Comparison of ENCODE assay signal across 8 mouse cellular contexts in genomic region chr15:89122649-89123366, GRCm38 (mm10). TPM values are rescaled to one million over a fixed set of nuclear protein-coding genes. Genes with fewer than 3 reads are reported as not detected.
DNase-seq lines count a peak whose midpoint lies in the region; ATAC-seq and TF ChIP-seq lines count a peak whose summit lies in the region.

Gene Tubgcp6 (minus strand): TSS chr15:89123112.

- no peak for TF ChIP-seq CTCF in layer of hippocampus, adult 2 months (conservative IDR thresholded peaks at IDR 0.05)
- no peak for TF ChIP-seq CTCF in lung, embryonic 14.5 days (IDR thresholded peaks at IDR 0.05; ENCODE audit: low read depth)
- TF ChIP-seq CTCF in olfactory bulb, adult 2 months (IDR thresholded peaks at IDR 0.05; ENCODE audit: insufficient read depth, low read depth, low read length): no peak
- no peak for TF ChIP-seq CTCF in thymus, adult 2 months (IDR thresholded peaks at IDR 0.05; ENCODE audit: borderline replicate concordance, control insufficient read depth, extremely low read depth, insufficient read depth, low read length, poor library complexity)

- H3K27ac ChIP-seq in ES-E14 (ENCODE audit: insufficient read depth, low read depth, low read length, poor library complexity, severe bottlenecking): peak within 1 kb of the TSS; percentile 18; the same call in 1 of the 2 replicates
- peak within 1 kb of the TSS; percentile 93 for H3K27ac ChIP-seq in forebrain, embryonic 16.5 days (ENCODE audit: low read length)
- peak within 1 kb of the TSS; percentile 90 for H3K27ac ChIP-seq in layer of hippocampus, adult 2 months
- peak within 1 kb of the TSS; percentile 63 for H3K27ac ChIP-seq in lung, embryonic 14.5 days (ENCODE audit: low read depth)
- peak within 1 kb of the TSS; percentile 47 for H3K27ac ChIP-seq in olfactory bulb, adult 2 months (ENCODE audit: insufficient read depth, low read depth, low read length)
- no peak within 1 kb of the TSS for H3K27ac ChIP-seq in thymus, adult 2 months (ENCODE audit: control insufficient read depth, insufficient read depth, low read length)

- peak within 1 kb of the TSS; percentile 69 to 93 for H3K4me3 ChIP-seq in ES-E14 (ENCODE audit: insufficient read depth in 1 of 2, low read depth in 1 of 2, low read length in 2 of 2, poor library complexity in 1 of 2, severe bottlenecking in 1 of 2)
- H3K4me3 ChIP-seq in forebrain, embryonic 16.5 days (replicated peaks; ENCODE audit: low read length): peak within 1 kb of the TSS; percentile 80
- H3K4me3 ChIP-seq in layer of hippocampus, adult 2 months: peak within 1 kb of the TSS; percentile 64
- peak within 1 kb of the TSS; percentile 85 for H3K4me3 ChIP-seq in lung, embryonic 14.5 days (ENCODE audit: low read depth, low read length)
- peak within 1 kb of the TSS; percentile 81 for H3K4me3 ChIP-seq in olfactory bulb, adult 2 months (ENCODE audit: insufficient read depth, low read depth, low read length)
- peak within 1 kb of the TSS; percentile 76 for H3K4me3 ChIP-seq in thymus, adult 2 months (ENCODE audit: control insufficient read depth, insufficient read depth, low read length)

- intact Hi-C loops in heart, postnatal 36 days (cut with DNase I): loop anchor here (2.0 to 5.0 kb wide), 2 partner anchors 88 to 234 kb away; partner anchors contain the start of genes Lmf2, Ncaph2 and Ppp6r2

- peak; percentile 74; the same call in 1 of the 2 replicates for TF ChIP-seq POLR2A in olfactory bulb, adult 2 months (IDR thresholded peaks at IDR 0.05; ENCODE audit: insufficient read depth, low read depth, low read length)
- TF ChIP-seq POLR2A in thymus, adult 2 months (IDR thresholded peaks at IDR 0.05; ENCODE audit: control insufficient read depth, extremely low read depth, insufficient read depth, low read length, poor library complexity): no peak

- H3K4me2 ChIP-seq in forebrain, embryonic 16.5 days (ENCODE audit: low read length): peak within 1 kb of the TSS; percentile 99
- peak within 1 kb of the TSS; percentile 82 for H3K4me2 ChIP-seq in lung, embryonic 14.5 days

- peak; percentile 95 for DNase-seq in ES-E14 (ENCODE audit: low read depth, low spot score)
- DNase-seq in cerebellum, adult 11-12 months: peak; percentile 95
- DNase-seq in heart, postnatal 36 days: peak; percentile 96 to 97
- DNase-seq in layer of hippocampus, adult 2 months (ENCODE audit: low spot score in 2 of 2): peak; percentile 95 to 96
- DNase-seq in lung, embryonic 14.5 days: peak; percentile 99
- peak; percentile 94 for DNase-seq in thymus, adult 2 months

- in situ Hi-C loops in ES-E14 (cut with MboI; ENCODE audit: low sequenced_read_pairs in 2 of 2, unreplicated experiment in 2 of 2): no loop called here

- peak within 1 kb of the TSS; percentile 96 for H3K9ac ChIP-seq in ES-E14 (ENCODE audit: insufficient read depth, low read depth, low read length, poor library complexity, severe bottlenecking)
- H3K9ac ChIP-seq in forebrain, embryonic 16.5 days (replicated peaks; ENCODE audit: low read depth, low read length): peak within 1 kb of the TSS; percentile 75
- H3K9ac ChIP-seq in lung, embryonic 14.5 days: peak within 1 kb of the TSS; percentile 72

- H3K36me3 ChIP-seq in ES-E14 (ENCODE audit: control insufficient read depth, insufficient read depth, low read length, poor library complexity, severe bottlenecking): peaks cover 3% of the 10 kb centered on the region; the same call in 1 of the 2 replicates
- no peaks in the 10 kb centered on the region for H3K36me3 ChIP-seq in forebrain, embryonic 16.5 days (ENCODE audit: control insufficient read depth, insufficient read depth)
- peaks cover 30% of the 10 kb centered on the region for H3K36me3 ChIP-seq in lung, embryonic 14.5 days (ENCODE audit: insufficient read depth)
- H3K36me3 ChIP-seq in thymus, adult 2 months (ENCODE audit: control insufficient read depth, insufficient read depth, low read length): no peaks in the 10 kb centered on the region

- peak; percentile 89 for ATAC-seq in forebrain, embryonic 16.5 days
- peak; percentile 87 for ATAC-seq in lung, embryonic 14.5 days (ENCODE audit: insufficient read depth)

- WGBS in forebrain, embryonic 16.5 days: under 1% methylated on average over 47 of the region's 47 CpGs
- under 1% methylated on average over 47 of the region's 47 CpGs for WGBS in lung, embryonic 14.5 days
- WGBS in olfactory bulb, adult 2 months: under 1% methylated on average over 47 of the region's 47 CpGs
- WGBS in thymus, adult 2 months: 1% methylated on average over 47 of the region's 47 CpGs

- H3K4me1 ChIP-seq in ES-E14 (ENCODE audit: control insufficient read depth in 2 of 2, insufficient read depth in 2 of 2, low read length in 2 of 2, poor library complexity in 1 of 2): peaks cover 0 to 8% of the 10 kb centered on the region in 2 experiments; a peak in 1 of 4 replicates
- H3K4me1 ChIP-seq in forebrain, embryonic 16.5 days (replicated peaks; ENCODE audit: control insufficient read depth, insufficient read depth, low read length): peaks cover 47% of the 10 kb centered on the region
- H3K4me1 ChIP-seq in lung, embryonic 14.5 days (ENCODE audit: insufficient read depth): peaks cover 11% of the 10 kb centered on the region; the same call in 1 of the 2 replicates
- H3K4me1 ChIP-seq in olfactory bulb, adult 2 months (ENCODE audit: control insufficient read depth, insufficient read depth, low read length): peaks cover 32% of the 10 kb centered on the region
- peaks cover 26% of the 10 kb centered on the region for H3K4me1 ChIP-seq in thymus, adult 2 months (replicated peaks; ENCODE audit: control insufficient read depth, insufficient read depth, low read length)

- no peaks in the 10 kb centered on the region for H3K27me3 ChIP-seq in forebrain, embryonic 16.5 days (replicated peaks; ENCODE audit: control insufficient read depth, insufficient read depth, low read length)
- no peaks in the 10 kb centered on the region for H3K27me3 ChIP-seq in lung, embryonic 14.5 days (ENCODE audit: insufficient read depth, low read length)
- no peaks in the 10 kb centered on the region for H3K27me3 ChIP-seq in thymus, adult 2 months (ENCODE audit: control insufficient read depth, insufficient read depth, low read length)

- no peaks in the 10 kb centered on the region for H3K9me3 ChIP-seq in ES-E14 (ENCODE audit: control insufficient read depth, insufficient read depth, low read depth, low read length)
- H3K9me3 ChIP-seq in forebrain, embryonic 16.5 days (ENCODE audit: control insufficient read depth, low read length): no peaks in the 10 kb centered on the region
- H3K9me3 ChIP-seq in lung, embryonic 14.5 days (ENCODE audit: low read depth, low read length): no peaks in the 10 kb centered on the region

TF ChIP-seq in ES-E14, 5 proteins besides CTCF, POLR2A, EP300 and RAD21:
- TF ChIP-seq ZC3H11A (IDR thresholded peaks at IDR 0.05; ENCODE audit: borderline replicate concordance, low read depth, low read length): no peak
- TF ChIP-seq CHD2 (IDR thresholded peaks at IDR 0.05; ENCODE audit: low read depth, low read length): no peak
- no peak for TF ChIP-seq MAFK (IDR thresholded peaks at IDR 0.05; ENCODE audit: insufficient read depth, low read depth, low read length)
- TF ChIP-seq HCFC1 (IDR thresholded peaks at IDR 0.05; ENCODE audit: borderline replicate concordance, insufficient read depth, low read length): peak; percentile 83
- no peak for TF ChIP-seq ZNF384 (IDR thresholded peaks at IDR 0.05; ENCODE audit: low read depth, low read length)

RNA-seq across cellular contexts. Expression of gene Tubgcp6, which starts in this region (rescaled TPM):
- 37.3 and 45.0 TPM in 2 replicates for total RNA-seq in ES-E14 (2012; rRNA removed)
- polyA plus RNA-seq in forebrain, embryonic 16.5 days (2015; fragmentation: Nextera tagmentation; extraction: Ambion mirVana): 16.8 and 22.1 TPM in 2 replicates
- 1 to 10 TPM; 8.6 to 8.8 TPM for total RNA-seq in heart, postnatal 36 days (2021)
- total RNA-seq in layer of hippocampus, adult 2 months (2021): 10 to 100 TPM; 31.0 to 31.5 TPM
- polyA plus RNA-seq in lung, embryonic 14.5 days (2014; fragmentation: Nextera tagmentation; extraction: Ambion mirVana): 18.4 and 19.8 TPM in 2 replicates
- polyA plus RNA-seq in olfactory bulb, adult 2 months (2012; ENCODE audit: insufficient read depth, insufficient read length, low replicate concordance, missing spikeins): 77.8 TPM in 1 of 2 replicates, not detected in the other
- polyA plus RNA-seq in thymus, adult 2 months (2012; rRNA removed): 97.4 and 98.9 TPM in 2 replicates
